Mouse (Mus musculus) MEL (cell line): ENCODE measurements at regions not wholly inside any gene's neighbourhood (a gene's known extent, or its start where the extent isn't known, plus 50 kb on each side); places are given as distances from the start of the nearest gene placed in this dataset.

Source experiments
- CHD1 ChIP-seq: IDR thresholded peaks from 2 replicates; pipeline ENCODE4 v1.6.1; 2012; ENCODE audit warnings: low read depth, mild to moderate bottlenecking, inconsistent platforms, low read length, improper control_type of control experiment
- ELF1 ChIP-seq: IDR thresholded peaks from 2 replicates; pipeline ENCODE4 v1.6.1; 2014; ENCODE audit warnings: low read depth, mild to moderate bottlenecking, inconsistent platforms, low read length, improper control_type of control experiment, moderate library complexity
- EP300 ChIP-seq, 2 experiments: IDR thresholded peaks; 2 replicates each; pipeline ENCODE4 v1.6.1; 2011; ENCODE audit warnings: improper control_type of control experiment in 2 of 2, low read length in 2 of 2, low read depth in 1 of 2, mild to moderate bottlenecking in 1 of 2
- GATA1 ChIP-seq: IDR thresholded peaks from 2 replicates; pipeline ENCODE4 v1.6.1; 2011; ENCODE audit warnings: low read depth, low read length, improper control_type of control experiment
- MAX ChIP-seq: IDR thresholded peaks from 2 replicates; pipeline ENCODE4 v1.6.1; 2011; ENCODE audit warnings: low read length, improper control_type of control experiment
- MXI1 ChIP-seq: IDR thresholded peaks from 2 replicates; pipeline ENCODE4 v1.6.1; 2011; ENCODE audit warnings: mild to moderate bottlenecking, low read depth, low read length, improper control_type of control experiment
- MYB ChIP-seq: IDR thresholded peaks from 2 replicates; pipeline ENCODE4 v1.6.1; 2011; ENCODE audit warnings: mild to moderate bottlenecking, low read depth, low read length, improper control_type of control experiment
- POLR2A ChIP-seq, 2 experiments: IDR thresholded peaks; 2 replicates each; pipeline ENCODE4 v1.6.1; 2011 to 2012; ENCODE audit warnings: low read length in 2 of 2, mild to moderate bottlenecking in 2 of 2, control low read depth in 1 of 2, improper control_type of control experiment in 1 of 2, low read depth in 1 of 2, moderate library complexity in 1 of 2; ENCODE audit not compliant: control insufficient read depth in 1 of 2, insufficient read depth in 1 of 2, poor library complexity in 1 of 2
- RAD21 ChIP-seq: IDR thresholded peaks from 2 replicates; pipeline ENCODE4 v1.6.1; 2011; ENCODE audit warnings: mild to moderate bottlenecking, low read depth, low read length, improper control_type of control experiment
- SMC3 ChIP-seq: IDR thresholded peaks from 2 replicates; pipeline ENCODE4 v1.6.1; 2011; ENCODE audit warnings: low read depth, low read length, improper control_type of control experiment
- USF2 ChIP-seq, 2 experiments: IDR thresholded peaks; 2 replicates each; pipeline ENCODE4 v1.6.1; 2011 to 2012; ENCODE audit warnings: improper control_type of control experiment in 2 of 2, low read length in 2 of 2, borderline replicate concordance in 1 of 2, inconsistent platforms in 1 of 2, low read depth in 1 of 2, mild to moderate bottlenecking in 1 of 2; ENCODE audit not compliant: insufficient read depth in 1 of 2
- ZNF384 ChIP-seq: IDR thresholded peaks from 2 replicates; pipeline ENCODE4 v1.6.1; 2012; ENCODE audit warnings: low read depth, mild to moderate bottlenecking, inconsistent platforms, low read length, improper control_type of control experiment

DNA sequence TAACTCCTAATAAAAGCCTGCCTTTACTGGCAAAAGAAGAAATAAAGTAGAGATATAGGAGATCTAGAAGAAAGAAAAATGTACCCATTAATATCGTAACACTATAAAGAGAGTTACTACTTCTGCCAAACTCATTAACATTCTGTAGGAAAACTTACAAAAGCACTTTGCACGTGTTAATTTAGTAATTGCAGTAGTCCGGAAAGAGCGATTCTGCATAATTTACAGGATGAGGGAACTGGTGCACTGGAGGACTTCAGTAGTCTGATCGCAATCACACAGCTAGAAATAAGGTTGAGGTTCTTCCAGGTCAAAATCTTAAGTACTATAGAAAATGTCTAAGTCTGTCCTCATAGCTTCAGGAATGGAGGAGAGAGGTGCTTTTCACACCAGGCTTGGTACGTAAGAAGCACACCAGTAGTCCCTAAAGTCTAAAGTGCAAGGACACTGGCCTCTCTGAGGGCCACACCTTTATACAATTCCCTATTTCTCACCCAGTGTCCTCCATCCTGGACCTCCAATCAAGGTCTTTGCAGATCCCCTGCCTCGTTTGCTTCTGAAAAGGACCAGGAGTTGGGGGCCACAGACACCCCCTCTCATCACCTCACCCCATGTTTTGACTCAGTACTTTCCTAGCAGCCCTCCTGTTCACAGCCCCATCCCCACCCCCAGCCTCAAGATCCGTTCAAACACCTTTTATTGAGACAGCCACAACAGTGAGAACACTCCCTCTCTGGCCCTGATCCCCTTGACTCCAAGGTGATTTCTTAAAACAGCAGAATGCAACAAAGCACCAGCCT, 251.0 kb upstream of the Prkcq start:
- no peak for TF ChIP-seq USF2 (IDR thresholded peaks at IDR 0.05; ENCODE audit: borderline replicate concordance in 1 of 2, insufficient read depth in 1 of 2, low read depth in 1 of 2, low read length in 2 of 2)
- no peak for TF ChIP-seq POLR2A (IDR thresholded peaks at IDR 0.05; ENCODE audit: control insufficient read depth in 1 of 2, insufficient read depth in 1 of 2, low read depth in 1 of 2, low read length in 2 of 2, poor library complexity in 1 of 2)
- TF ChIP-seq GATA1 = no peak
- no peak for TF ChIP-seq MYB
- no peak for TF ChIP-seq MAX
- no peak for TF ChIP-seq MXI1
- no peak for TF ChIP-seq EP300 (IDR thresholded peaks at IDR 0.05; ENCODE audit: low read depth in 1 of 2, low read length in 2 of 2)
- TF ChIP-seq ELF1 = no peak
- no peak for TF ChIP-seq CHD1
- TF ChIP-seq RAD21 = no peak
- TF ChIP-seq ZNF384 = no peak
- TF ChIP-seq SMC3 = no peak
